Mouse (Mus musculus): ENCODE measurements around the gene Nfu1. TPM values are rescaled to one million over a fixed set of nuclear protein-coding genes. Genes with fewer than 3 reads are reported as not detected.

Gene Nfu1
- 92.3 and 93.6 TPM in 2 replicates for polyA plus RNA-seq (2014; fragmentation: Nextera tagmentation; extraction: Ambion mirVana)

- Histone ChIP-seq H3K4me1 (ENCODE audit: control insufficient read depth, insufficient read depth, low read length) (peaks cover 3% of the 10 kb centered on the region; the same call in 1 of the 2 replicates), H3K36me3 (ENCODE audit: control insufficient read depth, insufficient read depth, low read length) (no peaks in the 10 kb centered on the region), H3K27ac (replicated peaks; ENCODE audit: low read depth, low read length) (peak within 1 kb of the TSS; percentile 49; the same call in 1 of the 2 replicates), H3K9ac (ENCODE audit: low read length) (peak within 1 kb of the TSS; percentile 89), H3K27me3 (ENCODE audit: control insufficient read depth, insufficient read depth, low read length) (no peaks in the 10 kb centered on the region), H3K4me2 (ENCODE audit: low read depth, severe bottlenecking) (peak within 1 kb of the TSS; percentile 42), H3K4me3 (ENCODE audit: low read depth, low read length) (peak within 1 kb of the TSS; percentile 85), H3K9me3 (ENCODE audit: control insufficient read depth, low read length) (no peaks in the 10 kb centered on the region)
- ATAC-seq (ENCODE audit: insufficient number of reproducible peaks, low FRiP score, low TSS enrichment, low read depth) = no peak
- no peak for DNase-seq (ENCODE audit: low spot score)
- 77% methylated on average over 6 of the region's 6 CpGs for WGBS
Observed at GRCm38 (mm10) chr6:87008887-87009286, at the start of gene Nfu1. Gene Nfu1 (plus strand): TSS chr6:87009236.

DNA sequence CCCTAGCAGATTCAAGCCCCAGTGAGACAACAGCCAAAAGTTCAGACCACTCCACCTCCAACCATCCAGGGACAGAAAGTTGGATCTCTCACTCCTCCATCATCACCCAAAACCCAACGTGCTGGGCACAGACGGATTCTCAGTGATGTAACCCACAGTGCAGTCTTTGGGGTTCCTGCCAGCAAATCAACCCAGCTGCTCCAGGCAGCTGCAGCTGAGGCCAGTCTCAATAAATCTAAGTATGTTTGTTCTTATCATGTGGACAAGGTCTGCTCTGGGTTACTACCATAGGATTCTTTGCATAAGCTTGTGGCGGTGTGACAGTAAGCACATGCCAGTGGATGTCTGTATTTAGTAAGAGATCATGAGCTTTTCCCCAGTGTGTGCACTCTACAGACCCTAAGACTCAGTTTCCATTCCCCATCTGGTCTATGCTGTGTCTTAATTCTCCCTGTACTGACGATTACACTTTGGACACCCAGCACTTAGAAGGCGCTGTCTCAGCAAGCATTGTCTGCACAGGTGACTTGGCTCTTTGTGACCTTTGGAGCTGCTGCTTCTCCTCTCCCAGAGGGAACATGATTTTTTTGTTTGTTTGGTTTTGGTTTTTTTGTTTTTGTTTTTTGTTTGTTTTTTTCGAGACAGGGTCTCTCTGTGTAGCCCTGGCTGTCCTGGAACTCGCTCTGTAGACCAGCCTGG, 44.9 kb upstream of the Nfu1 start:
- Histone ChIP-seq H3K4me2 (ENCODE audit: low read depth, severe bottlenecking) (no peak overlapping the region), H3K4me1 (ENCODE audit: control insufficient read depth, insufficient read depth, low read length) (no peaks in the 10 kb centered on the region), H3K4me3 (ENCODE audit: low read depth, low read length) (no peak overlapping the region), H3K36me3 (ENCODE audit: control insufficient read depth, insufficient read depth, low read length) (peaks cover 10% of the 10 kb centered on the region; the same call in 1 of the 2 replicates), H3K27me3 (ENCODE audit: control insufficient read depth, insufficient read depth, low read length) (no peaks in the 10 kb centered on the region), H3K27ac (replicated peaks; ENCODE audit: low read depth, low read length) (no peak overlapping the region), H3K9me3 (ENCODE audit: control insufficient read depth, low read length) (no peaks in the 10 kb centered on the region), H3K9ac (ENCODE audit: low read length) (no peak overlapping the region)
- DNase-seq (ENCODE audit: low spot score) (no peak), ATAC-seq (ENCODE audit: insufficient number of reproducible peaks, low FRiP score, low TSS enrichment, low read depth) (no peak)
- 90% methylated on average over 7 of the region's 7 CpGs for WGBS

- no peak overlapping the region for H3K4me3 ChIP-seq (ENCODE audit: low read depth, low read length)
- H3K36me3 ChIP-seq (ENCODE audit: control insufficient read depth, insufficient read depth, low read length) = peaks cover 9% of the 10 kb centered on the region; the same call in 1 of the 2 replicates
Observed at GRCm38 (mm10) chr6:86967166-86967565, 41.9 kb upstream of the Nfu1 start.

DNA sequence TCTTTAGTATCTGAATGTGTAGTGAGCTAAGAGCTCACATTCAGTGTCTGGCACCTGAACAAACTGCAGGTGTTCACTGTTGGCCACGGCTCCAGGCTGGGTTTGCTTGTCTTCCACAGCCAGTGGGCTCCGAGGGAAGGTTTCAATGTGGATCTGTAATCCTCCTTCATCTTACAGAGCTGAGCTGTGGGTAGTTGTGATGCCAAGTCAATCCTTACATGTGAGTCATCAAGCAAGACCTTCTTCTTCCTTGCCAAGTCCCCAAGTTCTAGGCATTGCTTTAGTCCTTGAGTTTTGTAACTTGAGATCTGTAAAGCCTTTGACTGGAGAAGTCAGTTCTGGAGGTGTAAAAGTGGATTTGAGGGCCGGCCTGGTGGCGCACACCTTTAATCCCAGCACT, 35.1 kb upstream of the Nfu1 start:
- no peak for ATAC-seq (ENCODE audit: insufficient number of reproducible peaks, low FRiP score, low TSS enrichment, low read depth)
- H3K36me3 ChIP-seq (ENCODE audit: control insufficient read depth, insufficient read depth, low read length) = peaks cover 6% of the 10 kb centered on the region; the same call in 1 of the 2 replicates
- 88% methylated on average over 4 of the region's 4 CpGs for WGBS

More at GRCm38 (mm10) chr6:86967166-86967565, 41.9 kb upstream of the Nfu1 start:
- ATAC-seq (ENCODE audit: insufficient number of reproducible peaks, low FRiP score, low TSS enrichment, low read depth) (no peak), DNase-seq (ENCODE audit: low spot score) (no peak)
- WGBS = 79% methylated on average over 2 of the region's 2 CpGs
- no peak overlapping the region for H3K4me2 ChIP-seq (ENCODE audit: low read depth, severe bottlenecking)
- H3K9me3 ChIP-seq (ENCODE audit: control insufficient read depth, low read length) = no peaks in the 10 kb centered on the region
- H3K9ac ChIP-seq (ENCODE audit: low read length) = no peak overlapping the region
- no peak overlapping the region for H3K27ac ChIP-seq (replicated peaks; ENCODE audit: low read depth, low read length)
- no peaks in the 10 kb centered on the region for H3K27me3 ChIP-seq (ENCODE audit: control insufficient read depth, insufficient read depth, low read length)
- H3K4me1 ChIP-seq (ENCODE audit: control insufficient read depth, insufficient read depth, low read length) = no peaks in the 10 kb centered on the region

DNA sequence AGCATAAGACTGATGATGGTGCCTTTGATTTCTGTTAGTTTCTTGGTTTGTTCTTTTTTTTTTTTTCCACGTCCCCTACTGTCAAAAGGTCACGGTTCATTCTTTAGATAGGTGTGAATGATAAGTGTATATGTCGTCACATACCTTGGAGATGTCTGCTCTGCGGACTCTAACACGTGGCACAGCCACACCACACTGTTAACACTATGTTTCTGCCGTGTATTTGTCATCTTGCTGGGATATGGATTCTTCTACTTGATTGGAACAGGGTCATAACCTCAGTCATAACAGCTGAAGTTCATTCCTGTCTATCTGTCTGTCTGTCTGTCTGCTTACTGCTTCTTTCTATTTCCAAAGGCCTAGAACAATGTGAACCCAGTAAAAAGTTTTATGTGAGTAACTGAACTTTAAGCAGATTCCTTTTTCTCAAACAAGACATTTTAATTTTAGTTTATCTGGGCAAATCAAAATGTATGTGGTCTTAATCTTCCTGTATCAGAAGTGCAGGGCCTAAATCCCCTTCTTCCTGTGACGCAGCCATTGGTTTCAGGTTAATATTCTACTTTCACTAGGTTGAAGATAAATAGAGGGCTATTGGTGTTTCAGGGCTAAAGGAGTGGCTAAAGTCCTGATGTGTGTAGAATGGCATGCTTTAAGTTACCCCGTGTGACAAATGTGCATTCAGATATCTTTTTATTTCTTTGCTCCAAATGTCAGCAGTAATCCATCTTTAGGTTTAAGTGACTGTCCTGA, 30.7 kb upstream of the Nfu1 start:
- ATAC-seq (ENCODE audit: insufficient number of reproducible peaks, low FRiP score, low TSS enrichment, low read depth) (no peak), DNase-seq (ENCODE audit: low spot score) (no peak)
- 90% methylated on average over 8 of the region's 8 CpGs for WGBS
- no peak overlapping the region for H3K4me3 ChIP-seq (ENCODE audit: low read depth, low read length)
- no peaks in the 10 kb centered on the region for H3K9me3 ChIP-seq (ENCODE audit: control insufficient read depth, low read length)
- H3K36me3 ChIP-seq (ENCODE audit: control insufficient read depth, insufficient read depth, low read length) = peaks cover 2% of the 10 kb centered on the region; the same call in 1 of the 2 replicates
- H3K9ac ChIP-seq (ENCODE audit: low read length) = no peak overlapping the region
- H3K27ac ChIP-seq (replicated peaks; ENCODE audit: low read depth, low read length) = no peak overlapping the region
- no peaks in the 10 kb centered on the region for H3K27me3 ChIP-seq (ENCODE audit: control insufficient read depth, insufficient read depth, low read length)
- no peaks in the 10 kb centered on the region for H3K4me1 ChIP-seq (ENCODE audit: control insufficient read depth, insufficient read depth, low read length)
- no peak overlapping the region for H3K4me2 ChIP-seq (ENCODE audit: low read depth, severe bottlenecking)

More for the DNA sequence above, 35.1 kb upstream of the Nfu1 start:
- Histone ChIP-seq H3K27me3 (ENCODE audit: control insufficient read depth, insufficient read depth, low read length) (no peaks in the 10 kb centered on the region), H3K9ac (ENCODE audit: low read length) (no peak overlapping the region), H3K4me3 (ENCODE audit: low read depth, low read length) (no peak overlapping the region), H3K4me2 (ENCODE audit: low read depth, severe bottlenecking) (no peak overlapping the region), H3K9me3 (ENCODE audit: control insufficient read depth, low read length) (no peaks in the 10 kb centered on the region), H3K4me1 (ENCODE audit: control insufficient read depth, insufficient read depth, low read length) (no peaks in the 10 kb centered on the region), H3K27ac (replicated peaks; ENCODE audit: low read depth, low read length) (no peak overlapping the region)
- DNase-seq (ENCODE audit: low spot score) = no peak

GRCm38 (mm10) chr6:86978909-86979265, 30.1 kb upstream of the Nfu1 start:
- no peaks in the 10 kb centered on the region for H3K4me1 ChIP-seq (ENCODE audit: control insufficient read depth, insufficient read depth, low read length)
- H3K4me3 ChIP-seq (ENCODE audit: low read depth, low read length) = no peak overlapping the region
- no peaks in the 10 kb centered on the region for H3K9me3 ChIP-seq (ENCODE audit: control insufficient read depth, low read length)
- DNase-seq (ENCODE audit: low spot score) (no peak), ATAC-seq (ENCODE audit: insufficient number of reproducible peaks, low FRiP score, low TSS enrichment, low read depth) (no peak)
- H3K9ac ChIP-seq (ENCODE audit: low read length) = no peak overlapping the region
- no peaks in the 10 kb centered on the region; the same call in 1 of the 2 replicates for H3K36me3 ChIP-seq (ENCODE audit: control insufficient read depth, insufficient read depth, low read length)
- WGBS = 84% methylated on average over 6 of the region's 6 CpGs
- H3K27me3 ChIP-seq (ENCODE audit: control insufficient read depth, insufficient read depth, low read length) = no peaks in the 10 kb centered on the region
- no peak overlapping the region for H3K27ac ChIP-seq (replicated peaks; ENCODE audit: low read depth, low read length)
- no peak overlapping the region for H3K4me2 ChIP-seq (ENCODE audit: low read depth, severe bottlenecking)

GRCm38 (mm10) chr6:86981206-86981605, 27.8 kb upstream of the Nfu1 start:
- ATAC-seq (ENCODE audit: insufficient number of reproducible peaks, low FRiP score, low TSS enrichment, low read depth) (no peak), DNase-seq (ENCODE audit: low spot score) (no peak)
- Histone ChIP-seq H3K4me1 (ENCODE audit: control insufficient read depth, insufficient read depth, low read length) (no peaks in the 10 kb centered on the region), H3K27me3 (ENCODE audit: control insufficient read depth, insufficient read depth, low read length) (no peaks in the 10 kb centered on the region), H3K9me3 (ENCODE audit: control insufficient read depth, low read length) (no peaks in the 10 kb centered on the region), H3K9ac (ENCODE audit: low read length) (no peak overlapping the region), H3K4me3 (ENCODE audit: low read depth, low read length) (no peak overlapping the region), H3K27ac (replicated peaks; ENCODE audit: low read depth, low read length) (no peak overlapping the region), H3K4me2 (ENCODE audit: low read depth, severe bottlenecking) (no peak overlapping the region), H3K36me3 (ENCODE audit: control insufficient read depth, insufficient read depth, low read length) (no peaks in the 10 kb centered on the region; the same call in 1 of the 2 replicates)
- WGBS = 92% methylated on average over 2 of the region's 2 CpGs

- Histone ChIP-seq H3K36me3 (ENCODE audit: control insufficient read depth, insufficient read depth, low read length) (no peaks in the 10 kb centered on the region), H3K4me3 (ENCODE audit: low read depth, low read length) (no peak overlapping the region), H3K27ac (replicated peaks; ENCODE audit: low read depth, low read length) (no peak overlapping the region), H3K9ac (ENCODE audit: low read length) (no peak overlapping the region), H3K27me3 (ENCODE audit: control insufficient read depth, insufficient read depth, low read length) (no peaks in the 10 kb centered on the region), H3K4me2 (ENCODE audit: low read depth, severe bottlenecking) (no peak overlapping the region), H3K4me1 (ENCODE audit: control insufficient read depth, insufficient read depth, low read length) (no peaks in the 10 kb centered on the region), H3K9me3 (ENCODE audit: control insufficient read depth, low read length) (no peaks in the 10 kb centered on the region)
- DNase-seq (ENCODE audit: low spot score) = no peak
- 91% methylated on average over 8 of the region's 8 CpGs for WGBS
- ATAC-seq (ENCODE audit: insufficient number of reproducible peaks, low FRiP score, low TSS enrichment, low read depth) = no peak
Observed at GRCm38 (mm10) chr6:86985314-86986106, 23.5 kb upstream of the Nfu1 start.
